Mouse (Mus musculus) retina, adult 2 months (tissue): ENCODE data around the gene Acvrl1.
A peak's percentile ranks its signal among the peaks of the same experiment; 100 is the strongest.

Experiments used
- DNase-seq: peaks from one replicate; pipeline ENCODE4 v3.0.0-alpha.2; 2012; ENCODE audit warnings: low read depth, low spot score

Acvrl1 gene

GRCm38 (mm10) chr15:101128181-101129089 is at the start of gene Acvrl1:
TSS of gene Acvrl1 (plus strand) at chr15:101128522.
- DNase-seq: no peak

GRCm38 (mm10) chr15:101078731-101079156 is 49.6 kb upstream of the Acvrl1 start:
- DNase-seq: peak; percentile 42

- DNase-seq: no peak
Measured at GRCm38 (mm10) chr15:101080031-101080520, 48.2 kb upstream of the Acvrl1 start.

GRCm38 (mm10) chr15:101081035-101081548 is 47.2 kb upstream of the Acvrl1 start:
- no peak for DNase-seq

GRCm38 (mm10) chr15:101082236-101082635 is 46.1 kb upstream of the Acvrl1 start:
- no peak for DNase-seq

GRCm38 (mm10) chr15:101084499-101084898 is 43.8 kb upstream of the Acvrl1 start:
- no peak for DNase-seq

- DNase-seq: no peak
Measured at GRCm38 (mm10) chr15:101086451-101086850, 41.9 kb upstream of the Acvrl1 start.

- DNase-seq: no peak
Measured at GRCm38 (mm10) chr15:101086956-101087355, 41.4 kb upstream of the Acvrl1 start.

- DNase-seq: no peak
Measured at GRCm38 (mm10) chr15:101088291-101088690, 40.0 kb upstream of the Acvrl1 start.

- DNase-seq: no peak
Measured at GRCm38 (mm10) chr15:101091551-101091950, 36.8 kb upstream of the Acvrl1 start.

GRCm38 (mm10) chr15:101092121-101092828 is 36.0 kb upstream of the Acvrl1 start:
- DNase-seq: no peak

- DNase-seq: no peak
Measured at GRCm38 (mm10) chr15:101092829-101093648, 35.3 kb upstream of the Acvrl1 start.

GRCm38 (mm10) chr15:101093988-101094387 is 34.3 kb upstream of the Acvrl1 start:
- DNase-seq: no peak

GRCm38 (mm10) chr15:101094979-101095378 is 33.3 kb upstream of the Acvrl1 start:
- DNase-seq: no peak

GRCm38 (mm10) chr15:101095392-101095791 is 32.9 kb upstream of the Acvrl1 start:
- no peak for DNase-seq

- no peak for DNase-seq
Measured at GRCm38 (mm10) chr15:101097985-101098651, 30.2 kb upstream of the Acvrl1 start.

- DNase-seq: no peak
Measured at GRCm38 (mm10) chr15:101100996-101101395, 27.3 kb upstream of the Acvrl1 start.

GRCm38 (mm10) chr15:101103605-101104304 is 24.6 kb upstream of the Acvrl1 start:
- no peak for DNase-seq

- DNase-seq: peak; percentile 61
Measured at GRCm38 (mm10) chr15:101105496-101105994, 22.8 kb upstream of the Acvrl1 start.

GRCm38 (mm10) chr15:101106011-101106410 is 22.3 kb upstream of the Acvrl1 start:
- no peak for DNase-seq
